Mouse (Mus musculus): ENCODE results near the gene Alg1. TPM values are rescaled to one million over a fixed set of nuclear protein-coding genes. Genes with fewer than 3 reads are reported as not detected.
A peak's percentile ranks its signal among the peaks of the same experiment; 100 is the strongest.
"Not testable (repeated sequence)": the region's sequence is repeated elsewhere in the genome, so short reads cannot be mapped to it uniquely, and the experiment has no call there.

The Alg1 gene
- polyA plus RNA-seq, 1 experiment from 2014 or later = 22.1 TPM

DNA sequence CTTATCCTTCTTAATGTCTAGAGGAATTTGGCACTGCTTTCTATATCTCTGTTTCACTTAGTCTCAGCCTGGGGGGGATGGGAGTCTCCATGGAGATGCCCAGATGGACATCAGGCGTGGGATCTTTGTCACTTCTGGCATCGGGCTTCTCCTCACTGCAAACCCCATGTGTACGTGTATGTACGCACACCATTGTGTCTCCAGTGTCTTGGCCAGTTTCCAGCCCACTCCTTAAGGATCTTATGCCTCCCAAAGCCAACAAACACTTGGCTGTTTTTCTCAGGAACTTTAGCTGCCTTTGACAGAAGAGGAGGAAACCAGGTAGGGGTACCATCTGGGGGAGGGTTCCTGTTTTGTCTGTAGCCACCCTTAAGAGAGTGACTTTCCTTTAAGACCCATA, 12.0 kb upstream of the Alg1 start:
- no peak overlapping the region for H3K4me2 ChIP-seq (ENCODE audit: low read depth, low read length, severe bottlenecking)
- H3K4me1 ChIP-seq (replicated peaks; ENCODE audit: control insufficient read depth, insufficient read depth, low read length) = no peaks in the 10 kb centered on the region
- no peaks in the 10 kb centered on the region for H3K27me3 ChIP-seq (ENCODE audit: control insufficient read depth, insufficient read depth, low read length)
- no peak overlapping the region for H3K27ac ChIP-seq (ENCODE audit: low read depth, low read length)
- DNase-seq (ENCODE audit: low spot score) = no peak
- no peaks in the 10 kb centered on the region for H3K36me3 ChIP-seq (ENCODE audit: control insufficient read depth, insufficient read depth, low read length)
- H3K9me3 ChIP-seq (ENCODE audit: control insufficient read depth, low read length) = no peaks in the 10 kb centered on the region
- ATAC-seq (replicated peaks; ENCODE audit: low FRiP score) = no peak
- H3K4me3 ChIP-seq (ENCODE audit: low read depth, low read length) = no peak overlapping the region
- WGBS = 82% methylated on average over 4 of the region's 4 CpGs
- no peak overlapping the region for H3K9ac ChIP-seq (ENCODE audit: low read length)

- WGBS = 68% methylated on average over 6 of the region's 6 CpGs
- ATAC-seq (replicated peaks; ENCODE audit: low FRiP score) = no peak
These were observed 11.3 kb upstream of the Alg1 start, which contains the start of gene AU021092 for GRCm38 (mm10) chr16:5222140-5222539. Gene AU021092, minus strand, starts transcription at chr16:5222299.

DNA sequence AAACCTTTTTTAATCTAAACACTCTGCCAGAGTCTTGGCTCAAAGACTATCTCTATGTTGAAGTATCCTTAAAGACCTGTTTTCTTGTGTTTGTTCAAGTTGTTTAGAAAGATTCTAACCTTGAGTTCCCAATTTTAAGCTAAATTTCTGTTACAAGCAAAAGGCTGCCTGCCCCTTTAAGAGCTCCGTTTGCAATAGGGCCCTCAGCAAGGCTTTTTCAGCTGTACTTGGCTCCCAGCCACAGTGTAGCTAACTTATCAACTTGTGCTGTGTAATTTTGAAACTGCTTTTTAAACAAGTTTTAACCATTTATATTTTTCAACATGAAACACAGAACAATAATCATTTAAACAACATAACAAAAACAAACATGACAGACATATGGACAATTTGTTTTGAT, 6.9 kb upstream of the Alg1 start:
- not testable (repeated sequence) for DNase-seq (ENCODE audit: low spot score); H3K9me3 ChIP-seq (ENCODE audit: control insufficient read depth, low read length); H3K4me3 ChIP-seq (ENCODE audit: low read depth, low read length); H3K4me2 ChIP-seq (ENCODE audit: low read depth, low read length, severe bottlenecking); H3K36me3 ChIP-seq (ENCODE audit: control insufficient read depth, insufficient read depth, low read length); H3K27ac ChIP-seq (ENCODE audit: low read depth, low read length); ATAC-seq (replicated peaks; ENCODE audit: low FRiP score); H3K9ac ChIP-seq (ENCODE audit: low read length); H3K27me3 ChIP-seq (ENCODE audit: control insufficient read depth, insufficient read depth, low read length); H3K4me1 ChIP-seq (replicated peaks; ENCODE audit: control insufficient read depth, insufficient read depth, low read length)
- 10% methylated on average over 1 of the region's 1 CpGs for WGBS

More at GRCm38 (mm10) chr16:5222140-5222539, 11.3 kb upstream of the Alg1 start, which contains the start of gene AU021092:
- Histone ChIP-seq H3K4me3 (ENCODE audit: low read depth, low read length) (no peak within 1 kb of the TSS), H3K36me3 (ENCODE audit: control insufficient read depth, insufficient read depth, low read length) (no peaks in the 10 kb centered on the region), H3K27me3 (ENCODE audit: control insufficient read depth, insufficient read depth, low read length) (no peaks in the 10 kb centered on the region), H3K27ac (ENCODE audit: low read depth, low read length) (no peak within 1 kb of the TSS; the same call in 1 of the 2 replicates), H3K9me3 (ENCODE audit: control insufficient read depth, low read length) (no peaks in the 10 kb centered on the region), H3K4me2 (ENCODE audit: low read depth, low read length, severe bottlenecking) (no peak within 1 kb of the TSS), H3K9ac (ENCODE audit: low read length) (no peak within 1 kb of the TSS), H3K4me1 (replicated peaks; ENCODE audit: control insufficient read depth, insufficient read depth, low read length) (no peaks in the 10 kb centered on the region)
- no peak for DNase-seq (ENCODE audit: low spot score)

GRCm38 (mm10) chr16:5227501-5227900, 5.9 kb upstream of the Alg1 start:
- H3K9ac ChIP-seq (ENCODE audit: low read length); H3K9me3 ChIP-seq (ENCODE audit: control insufficient read depth, low read length); DNase-seq (ENCODE audit: low spot score); ATAC-seq (replicated peaks; ENCODE audit: low FRiP score); H3K4me3 ChIP-seq (ENCODE audit: low read depth, low read length); H3K36me3 ChIP-seq (ENCODE audit: control insufficient read depth, insufficient read depth, low read length); H3K27ac ChIP-seq (ENCODE audit: low read depth, low read length); H3K4me2 ChIP-seq (ENCODE audit: low read depth, low read length, severe bottlenecking); H3K4me1 ChIP-seq (replicated peaks; ENCODE audit: control insufficient read depth, insufficient read depth, low read length); H3K27me3 ChIP-seq (ENCODE audit: control insufficient read depth, insufficient read depth, low read length): not testable (repeated sequence)
- WGBS = 86% methylated on average over 19 of the region's 19 CpGs

DNA sequence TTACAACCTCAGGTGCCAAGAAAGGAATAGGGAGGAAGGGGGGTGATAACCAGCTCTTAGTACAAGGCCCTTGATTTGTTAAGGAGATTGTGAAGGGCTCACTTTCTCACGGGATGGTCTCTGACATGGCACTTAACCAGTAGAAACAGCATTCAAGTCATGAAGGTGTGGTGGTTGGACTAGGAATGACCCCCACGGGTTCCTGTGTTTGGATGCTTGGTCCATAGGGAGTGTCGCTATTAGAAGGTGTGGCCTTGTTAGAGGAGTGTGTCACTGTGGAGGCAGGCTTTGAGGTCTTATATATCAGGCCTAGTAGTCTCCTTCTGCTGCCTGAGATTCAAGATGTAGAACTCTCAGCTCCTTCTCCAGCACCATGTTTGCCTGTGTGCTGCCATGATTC, 5.3 kb upstream of the Alg1 start:
- 87% methylated on average over 3 of the region's 3 CpGs for WGBS
- not testable (repeated sequence) for H3K27me3 ChIP-seq (ENCODE audit: control insufficient read depth, insufficient read depth, low read length); ATAC-seq (replicated peaks; ENCODE audit: low FRiP score); H3K4me2 ChIP-seq (ENCODE audit: low read depth, low read length, severe bottlenecking); H3K27ac ChIP-seq (ENCODE audit: low read depth, low read length); H3K9me3 ChIP-seq (ENCODE audit: control insufficient read depth, low read length); H3K4me3 ChIP-seq (ENCODE audit: low read depth, low read length); H3K9ac ChIP-seq (ENCODE audit: low read length); DNase-seq (ENCODE audit: low spot score); H3K36me3 ChIP-seq (ENCODE audit: control insufficient read depth, insufficient read depth, low read length); H3K4me1 ChIP-seq (replicated peaks; ENCODE audit: control insufficient read depth, insufficient read depth, low read length)

DNA sequence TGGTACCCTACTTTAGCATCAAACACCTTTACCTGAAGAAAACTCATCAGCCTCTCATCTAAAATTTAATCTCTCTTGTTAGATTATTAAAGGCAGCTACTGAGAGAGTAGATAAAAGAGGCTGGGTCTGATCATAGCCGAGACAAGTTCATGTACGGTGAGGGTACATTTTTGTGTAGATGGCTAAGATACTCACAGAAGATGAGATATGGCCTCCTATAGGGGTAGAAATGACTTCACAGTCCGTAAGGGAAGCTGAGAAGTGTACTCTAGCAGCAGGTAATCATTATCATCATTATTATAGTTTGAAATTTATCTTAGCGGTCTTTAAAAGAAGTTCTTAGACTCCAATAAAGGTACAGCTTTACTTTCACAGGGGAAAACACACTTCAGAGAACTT, 439 bp upstream of the Alg1 start:
- ATAC-seq (replicated peaks; ENCODE audit: low FRiP score) (0 out of 2 replicates have a peak, but pooled peaks have one; percentile 11), DNase-seq (ENCODE audit: low spot score) (no peak)
- H3K4me1 ChIP-seq (replicated peaks; ENCODE audit: control insufficient read depth, insufficient read depth, low read length) = peaks cover 5% of the 10 kb centered on the region; the same call in 1 of the 2 replicates
- no peaks in the 10 kb centered on the region for H3K27me3 ChIP-seq (ENCODE audit: control insufficient read depth, insufficient read depth, low read length)
- WGBS = 72% methylated on average over 4 of the region's 4 CpGs
- H3K9ac ChIP-seq (ENCODE audit: low read length) = no peak overlapping the region
- H3K36me3 ChIP-seq (ENCODE audit: control insufficient read depth, insufficient read depth, low read length) = no peaks in the 10 kb centered on the region
- peak overlapping the region; percentile 83; the same call in 1 of the 2 replicates for H3K4me3 ChIP-seq (ENCODE audit: low read depth, low read length)
- H3K27ac ChIP-seq (ENCODE audit: low read depth, low read length) = no peak overlapping the region
- H3K4me2 ChIP-seq (ENCODE audit: low read depth, low read length, severe bottlenecking) = 0 out of 2 replicates have a peak overlapping the region, but pooled peaks have one; percentile 18
- no peaks in the 10 kb centered on the region for H3K9me3 ChIP-seq (ENCODE audit: control insufficient read depth, low read length)

GRCm38 (mm10) chr16:5242355-5242754, 8.9 kb downstream of the Alg1 start:
- H3K27ac ChIP-seq (ENCODE audit: low read depth, low read length) = no peak overlapping the region
- H3K27me3 ChIP-seq (ENCODE audit: control insufficient read depth, insufficient read depth, low read length) = no peaks in the 10 kb centered on the region
- no peaks in the 10 kb centered on the region for H3K4me1 ChIP-seq (replicated peaks; ENCODE audit: control insufficient read depth, insufficient read depth, low read length)
- 95% methylated on average over 4 of the region's 4 CpGs for WGBS
- DNase-seq (ENCODE audit: low spot score) (no peak), ATAC-seq (replicated peaks; ENCODE audit: low FRiP score) (no peak)
- H3K4me3 ChIP-seq (ENCODE audit: low read depth, low read length) = no peak overlapping the region
- no peak overlapping the region for H3K4me2 ChIP-seq (ENCODE audit: low read depth, low read length, severe bottlenecking)
- H3K9ac ChIP-seq (ENCODE audit: low read length) = no peak overlapping the region
- H3K9me3 ChIP-seq (ENCODE audit: control insufficient read depth, low read length) = no peaks in the 10 kb centered on the region
- H3K36me3 ChIP-seq (ENCODE audit: control insufficient read depth, insufficient read depth, low read length) = no peaks in the 10 kb centered on the region; the same call in 1 of the 2 replicates

DNA sequence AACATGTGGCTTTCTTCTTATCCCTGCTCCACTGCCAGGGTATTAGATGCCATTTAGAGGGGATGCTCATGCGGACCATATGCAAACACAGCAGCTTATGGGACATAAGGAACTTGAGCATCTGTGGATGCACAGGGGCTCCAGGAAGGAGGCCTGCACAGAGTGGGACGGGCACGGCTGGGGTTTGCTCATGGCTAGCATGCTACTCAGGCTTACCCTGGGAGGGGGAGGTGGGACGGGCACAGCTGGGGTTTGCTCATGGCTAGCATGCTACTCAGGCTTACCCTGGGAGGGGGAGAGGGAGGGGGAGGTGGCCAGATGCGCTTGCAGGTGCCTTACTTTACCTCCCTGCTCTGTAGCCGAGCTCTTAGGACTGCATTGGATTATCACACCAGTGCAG, 9.5 kb downstream of the Alg1 start:
- Histone ChIP-seq H3K4me2 (ENCODE audit: low read depth, low read length, severe bottlenecking) (no peak overlapping the region), H3K27ac (ENCODE audit: low read depth, low read length) (no peak overlapping the region), H3K27me3 (ENCODE audit: control insufficient read depth, insufficient read depth, low read length) (no peaks in the 10 kb centered on the region), H3K9me3 (ENCODE audit: control insufficient read depth, low read length) (no peaks in the 10 kb centered on the region), H3K4me3 (ENCODE audit: low read depth, low read length) (no peak overlapping the region), H3K36me3 (ENCODE audit: control insufficient read depth, insufficient read depth, low read length) (no peaks in the 10 kb centered on the region; the same call in 1 of the 2 replicates), H3K9ac (ENCODE audit: low read length) (no peak overlapping the region), H3K4me1 (replicated peaks; ENCODE audit: control insufficient read depth, insufficient read depth, low read length) (no peaks in the 10 kb centered on the region)
- ATAC-seq (replicated peaks; ENCODE audit: low FRiP score) (no peak), DNase-seq (ENCODE audit: low spot score) (no peak)
- WGBS = 93% methylated on average over 6 of the region's 6 CpGs

GRCm38 (mm10) chr16:5244411-5244810, 11.0 kb downstream of the Alg1 start:
- no peaks in the 10 kb centered on the region for H3K27me3 ChIP-seq (ENCODE audit: control insufficient read depth, insufficient read depth, low read length)
- H3K36me3 ChIP-seq (ENCODE audit: control insufficient read depth, insufficient read depth, low read length) = no peaks in the 10 kb centered on the region; the same call in 1 of the 2 replicates
- H3K27ac ChIP-seq (ENCODE audit: low read depth, low read length) = no peak overlapping the region
- no peaks in the 10 kb centered on the region for H3K9me3 ChIP-seq (ENCODE audit: control insufficient read depth, low read length)
- DNase-seq (ENCODE audit: low spot score) (peak; percentile 71), ATAC-seq (replicated peaks; ENCODE audit: low FRiP score) (peak; percentile 64)
- WGBS = 35% methylated on average over 7 of the region's 7 CpGs
- no peak overlapping the region for H3K4me2 ChIP-seq (ENCODE audit: low read depth, low read length, severe bottlenecking)
- no peak overlapping the region for H3K4me3 ChIP-seq (ENCODE audit: low read depth, low read length)
- no peaks in the 10 kb centered on the region for H3K4me1 ChIP-seq (replicated peaks; ENCODE audit: control insufficient read depth, insufficient read depth, low read length)
- H3K9ac ChIP-seq (ENCODE audit: low read length) = no peak overlapping the region
